Mouse (Mus musculus): ENCODE results near the gene Bcl2.

DNA sequence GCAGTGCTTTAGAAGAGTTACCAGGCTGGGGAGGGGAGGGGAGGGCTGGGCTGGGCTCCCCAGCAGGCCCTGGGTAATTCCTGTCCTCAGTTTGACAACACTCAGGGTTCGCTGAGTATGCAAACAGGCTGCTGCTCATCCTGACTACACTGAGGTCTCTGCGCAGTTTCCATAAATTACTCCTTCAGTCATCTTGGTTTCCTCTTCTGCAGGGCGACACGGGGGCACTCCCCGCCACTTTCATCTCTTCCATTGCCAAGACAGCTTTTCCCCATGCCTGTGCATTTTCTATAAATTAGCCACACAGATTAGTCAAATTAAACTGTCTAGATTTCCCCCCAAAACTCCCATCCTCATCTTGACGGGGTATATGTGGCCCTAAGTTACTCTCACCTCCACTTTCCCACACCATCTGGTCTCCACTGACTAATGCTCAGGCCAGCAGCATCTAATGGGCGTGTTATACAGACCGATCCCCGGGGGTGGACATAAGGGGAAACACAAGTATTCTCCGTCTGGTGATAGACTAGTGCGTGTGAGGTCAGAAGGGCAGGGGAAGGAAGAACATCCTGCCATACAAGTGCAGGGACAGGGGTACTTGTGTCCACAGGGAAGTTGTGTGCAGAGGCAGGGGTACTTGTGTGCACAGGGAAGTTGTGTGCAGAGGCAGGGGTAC lies 152.9 kb downstream of the Bcl2 start:
- TF ChIP-seq MAX (IDR thresholded peaks at IDR 0.05; ENCODE audit: low read length): no peak
- 0 out of 2 replicates have a peak, but pooled peaks have one; percentile 13 for TF ChIP-seq ELF1 (IDR thresholded peaks at IDR 0.05; ENCODE audit: low read depth, low read length)
